Mouse (Mus musculus): ENCODE results near the gene Tex26. TPM values are rescaled to one million over a fixed set of nuclear protein-coding genes. Genes with fewer than 3 reads are reported as not detected.

Tex26 gene
- polyA plus RNA-seq, 1 experiment from 2014 or later: 1.1 TPM

GRCm38 (mm10) chr5:149409502-149409901 is 30.0 kb upstream of the Tex26 start:
- Histone ChIP-seq H3K27ac (replicated peaks; ENCODE audit: low read depth, low read length) (no peak overlapping the region), H3K9ac (ENCODE audit: low read depth, low read length) (no peak overlapping the region), H3K4me1 (ENCODE audit: control insufficient read depth, insufficient read depth, low read length) (peaks cover 20% of the 10 kb centered on the region), H3K27me3 (replicated peaks; ENCODE audit: control insufficient read depth, insufficient read depth, low read length) (peaks cover 6% of the 10 kb centered on the region; the same call in 1 of the 2 replicates), H3K4me2 (ENCODE audit: low read depth, low read length) (no peak overlapping the region), H3K36me3 (ENCODE audit: control insufficient read depth, insufficient read depth, low read length) (no peaks in the 10 kb centered on the region), H3K9me3 (ENCODE audit: control insufficient read depth, low read length) (no peaks in the 10 kb centered on the region), H3K4me3 (ENCODE audit: low read depth, low read length) (no peak overlapping the region)
- ATAC-seq (ENCODE audit: low read depth) (no peak), DNase-seq (ENCODE audit: low spot score) (no peak)
- 96% methylated on average over 3 of the region's 3 CpGs for WGBS

- H3K4me3 ChIP-seq (ENCODE audit: low read depth, low read length): peak within 1 kb of the TSS; percentile 42
- DNase-seq (ENCODE audit: low spot score) (peak; percentile 85), ATAC-seq (ENCODE audit: low read depth) (peak; percentile 77)
- H3K9me3 ChIP-seq (ENCODE audit: control insufficient read depth, low read length): no peaks in the 10 kb centered on the region
- H3K27me3 ChIP-seq (replicated peaks; ENCODE audit: control insufficient read depth, insufficient read depth, low read length): peaks cover 6% of the 10 kb centered on the region; the same call in 1 of the 2 replicates
- peaks cover 14% of the 10 kb centered on the region for H3K4me1 ChIP-seq (ENCODE audit: control insufficient read depth, insufficient read depth, low read length)
- H3K27ac ChIP-seq (replicated peaks; ENCODE audit: low read depth, low read length): no peak within 1 kb of the TSS
- peak within 1 kb of the TSS; percentile 76 for H3K4me2 ChIP-seq (ENCODE audit: low read depth, low read length)
- peak within 1 kb of the TSS; percentile 58 for H3K9ac ChIP-seq (ENCODE audit: low read depth, low read length)
- WGBS: 5% methylated on average over 34 of the region's 38 CpGs
- H3K36me3 ChIP-seq (ENCODE audit: control insufficient read depth, insufficient read depth, low read length): no peaks in the 10 kb centered on the region
These were observed 27.8 kb upstream of the Tex26 start, which contains the start of gene Medag for GRCm38 (mm10) chr5:149411509-149412193. Medag (plus strand) TSS chr5:149411749.

GRCm38 (mm10) chr5:149412194-149412575 is 27.3 kb upstream of the Tex26 start:
- Histone ChIP-seq H3K36me3 (ENCODE audit: control insufficient read depth, insufficient read depth, low read length) (no peaks in the 10 kb centered on the region), H3K9me3 (ENCODE audit: control insufficient read depth, low read length) (no peaks in the 10 kb centered on the region), H3K4me1 (ENCODE audit: control insufficient read depth, insufficient read depth, low read length) (peaks cover 14% of the 10 kb centered on the region), H3K27ac (replicated peaks; ENCODE audit: low read depth, low read length) (no peak overlapping the region), H3K27me3 (replicated peaks; ENCODE audit: control insufficient read depth, insufficient read depth, low read length) (peaks cover 6% of the 10 kb centered on the region; the same call in 1 of the 2 replicates), H3K4me2 (ENCODE audit: low read depth, low read length) (peak overlapping the region; percentile 76), H3K9ac (ENCODE audit: low read depth, low read length) (peak overlapping the region; percentile 58), H3K4me3 (ENCODE audit: low read depth, low read length) (peak overlapping the region; percentile 42)
- no peak for DNase-seq (ENCODE audit: low spot score)
- WGBS: 41% methylated on average over 11 of the region's 11 CpGs
- ATAC-seq (ENCODE audit: low read depth): no peak

GRCm38 (mm10) chr5:149412671-149413070 is 26.8 kb upstream of the Tex26 start:
- H3K4me3 ChIP-seq (ENCODE audit: low read depth, low read length): no peak overlapping the region; the same call in 1 of the 2 replicates
- ATAC-seq (ENCODE audit: low read depth) (no peak), DNase-seq (ENCODE audit: low spot score) (no peak)
- peak overlapping the region; percentile 76 for H3K4me2 ChIP-seq (ENCODE audit: low read depth, low read length)
- WGBS: 89% methylated on average over 10 of the region's 10 CpGs
- H3K9ac ChIP-seq (ENCODE audit: low read depth, low read length): no peak overlapping the region; the same call in 1 of the 2 replicates
- H3K9me3 ChIP-seq (ENCODE audit: control insufficient read depth, low read length): no peaks in the 10 kb centered on the region
- no peak overlapping the region for H3K27ac ChIP-seq (replicated peaks; ENCODE audit: low read depth, low read length)
- peaks cover 6% of the 10 kb centered on the region; the same call in 1 of the 2 replicates for H3K27me3 ChIP-seq (replicated peaks; ENCODE audit: control insufficient read depth, insufficient read depth, low read length)
- no peaks in the 10 kb centered on the region for H3K36me3 ChIP-seq (ENCODE audit: control insufficient read depth, insufficient read depth, low read length)
- H3K4me1 ChIP-seq (ENCODE audit: control insufficient read depth, insufficient read depth, low read length): peaks cover 14% of the 10 kb centered on the region

- WGBS: 75% methylated on average over 9 of the region's 9 CpGs
- peaks cover 6% of the 10 kb centered on the region; the same call in 1 of the 2 replicates for H3K27me3 ChIP-seq (replicated peaks; ENCODE audit: control insufficient read depth, insufficient read depth, low read length)
- H3K4me3 ChIP-seq (ENCODE audit: low read depth, low read length): no peak overlapping the region
- H3K9me3 ChIP-seq (ENCODE audit: control insufficient read depth, low read length): no peaks in the 10 kb centered on the region
- H3K9ac ChIP-seq (ENCODE audit: low read depth, low read length): no peak overlapping the region
- H3K4me2 ChIP-seq (ENCODE audit: low read depth, low read length): no peak overlapping the region
- H3K36me3 ChIP-seq (ENCODE audit: control insufficient read depth, insufficient read depth, low read length): no peaks in the 10 kb centered on the region
- ATAC-seq (ENCODE audit: low read depth): no peak
- no peak for DNase-seq (ENCODE audit: low spot score)
- H3K27ac ChIP-seq (replicated peaks; ENCODE audit: low read depth, low read length): no peak overlapping the region
- peaks cover 14% of the 10 kb centered on the region for H3K4me1 ChIP-seq (ENCODE audit: control insufficient read depth, insufficient read depth, low read length)
These were observed 24.9 kb upstream of the Tex26 start for GRCm38 (mm10) chr5:149414369-149415167.

GRCm38 (mm10) chr5:149417381-149417780 is 22.1 kb upstream of the Tex26 start:
- Histone ChIP-seq H3K36me3 (ENCODE audit: control insufficient read depth, insufficient read depth, low read length) (no peaks in the 10 kb centered on the region), H3K9me3 (ENCODE audit: control insufficient read depth, low read length) (no peaks in the 10 kb centered on the region), H3K4me1 (ENCODE audit: control insufficient read depth, insufficient read depth, low read length) (no peaks in the 10 kb centered on the region), H3K9ac (ENCODE audit: low read depth, low read length) (no peak overlapping the region), H3K27me3 (replicated peaks; ENCODE audit: control insufficient read depth, insufficient read depth, low read length) (peaks cover 3% of the 10 kb centered on the region; the same call in 1 of the 2 replicates), H3K27ac (replicated peaks; ENCODE audit: low read depth, low read length) (no peak overlapping the region), H3K4me3 (ENCODE audit: low read depth, low read length) (no peak overlapping the region), H3K4me2 (ENCODE audit: low read depth, low read length) (no peak overlapping the region)
- WGBS: 97% methylated on average over 4 of the region's 4 CpGs
- ATAC-seq (ENCODE audit: low read depth) (no peak), DNase-seq (ENCODE audit: low spot score) (no peak)

GRCm38 (mm10) chr5:149426525-149426924 is 12.9 kb upstream of the Tex26 start:
- no peak overlapping the region for H3K27ac ChIP-seq (replicated peaks; ENCODE audit: low read depth, low read length)
- no peak for DNase-seq (ENCODE audit: low spot score)
- ATAC-seq (ENCODE audit: low read depth): no peak
- no peaks in the 10 kb centered on the region for H3K36me3 ChIP-seq (ENCODE audit: control insufficient read depth, insufficient read depth, low read length)
- no peak overlapping the region for H3K4me3 ChIP-seq (ENCODE audit: low read depth, low read length)
- H3K4me1 ChIP-seq (ENCODE audit: control insufficient read depth, insufficient read depth, low read length): peaks cover 16% of the 10 kb centered on the region
- no peak overlapping the region for H3K4me2 ChIP-seq (ENCODE audit: low read depth, low read length)
- H3K9me3 ChIP-seq (ENCODE audit: control insufficient read depth, low read length): no peaks in the 10 kb centered on the region
- no peaks in the 10 kb centered on the region for H3K27me3 ChIP-seq (replicated peaks; ENCODE audit: control insufficient read depth, insufficient read depth, low read length)
- H3K9ac ChIP-seq (ENCODE audit: low read depth, low read length): no peak overlapping the region
- 90% methylated on average over 3 of the region's 3 CpGs for WGBS

- DNase-seq (ENCODE audit: low spot score) (no peak), ATAC-seq (ENCODE audit: low read depth) (no peak)
- peaks cover 16% of the 10 kb centered on the region for H3K4me1 ChIP-seq (ENCODE audit: control insufficient read depth, insufficient read depth, low read length)
- no peaks in the 10 kb centered on the region for H3K27me3 ChIP-seq (replicated peaks; ENCODE audit: control insufficient read depth, insufficient read depth, low read length)
- no peak overlapping the region for H3K4me3 ChIP-seq (ENCODE audit: low read depth, low read length)
- peak overlapping the region; percentile 2; the same call in 1 of the 2 replicates for H3K9ac ChIP-seq (ENCODE audit: low read depth, low read length)
- no peaks in the 10 kb centered on the region for H3K36me3 ChIP-seq (ENCODE audit: control insufficient read depth, insufficient read depth, low read length)
- no peak overlapping the region for H3K4me2 ChIP-seq (ENCODE audit: low read depth, low read length)
- peak overlapping the region; percentile 74; the same call in 1 of the 2 replicates for H3K27ac ChIP-seq (replicated peaks; ENCODE audit: low read depth, low read length)
- no peaks in the 10 kb centered on the region for H3K9me3 ChIP-seq (ENCODE audit: control insufficient read depth, low read length)
- WGBS: 91% methylated on average over 8 of the region's 8 CpGs
These were observed 12.0 kb upstream of the Tex26 start for GRCm38 (mm10) chr5:149427277-149428060.

Data from embryonic facial prominence, embryonic 14.5 days (tissue).